ENCODE assay signal across 25 mouse cellular contexts in the genomic region with DNA sequence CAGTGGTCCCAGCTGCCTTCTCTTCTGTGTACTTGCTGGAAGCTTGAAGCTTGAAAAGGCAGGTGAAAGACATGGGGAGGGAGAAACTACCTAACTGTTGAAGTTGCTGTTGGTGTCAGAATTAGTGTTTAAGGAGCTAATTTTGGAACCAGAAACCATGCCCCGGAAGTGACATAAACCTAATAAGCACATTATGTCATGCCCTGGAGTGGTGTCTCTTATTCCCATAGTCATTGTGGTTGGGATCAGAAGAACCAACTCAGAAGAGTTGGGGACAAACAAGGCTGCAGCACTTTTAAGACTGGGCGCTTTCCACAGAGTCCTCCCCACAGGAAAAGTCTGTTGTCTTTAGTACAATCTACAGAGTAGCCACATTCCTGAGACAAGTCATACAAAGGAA.
DNase-seq lines count a peak whose midpoint lies in the region; ATAC-seq and TF ChIP-seq lines count a peak whose summit lies in the region.
"Had no signal": no experiment of that assay in that cellular context is flagged by ENCODE, and none has a peak within 500 bp of the region (broad histone marks: within the 10 kb centered on the region; RNA-seq: fewer than 3 reads in every experiment).

No protein-coding gene starts in this region.

- dilution Hi-C loops in CH12.LX (cut with MboI; ENCODE audit: extremely low pct_ligation_motif_present, extremely low pct_unique_long_range_greater_than_20kb, low sequenced_read_pairs), result no loop called here

- no peak for ATAC-seq in lung, embryonic 15.5 days (ENCODE audit: borderline replicate concordance, extremely low read depth, low FRiP score, low TSS enrichment)
- ATAC-seq in common myeloid progenitor, adult 5-6 weeks (replicated peaks; ENCODE audit: low read depth, poor library complexity, severe bottlenecking), result peak; percentile 82
- no peak for ATAC-seq in limb, embryonic 13.5 days (ENCODE audit: low FRiP score, low read depth)
- ATAC-seq: forebrain, embryonic 16.5 days; midbrain, embryonic 15.5 days had no signal

- no peak for TF ChIP-seq RAD21 in CH12.LX (IDR thresholded peaks at IDR 0.05; ENCODE audit: low read depth, low read length)

- TF ChIP-seq CTCF in CH12.LX (conservative IDR thresholded peaks at IDR 0.05 in 1 of 2, IDR thresholded peaks at IDR 0.05 in 1 of 2; ENCODE audit: low read depth in 2 of 2, low read length in 2 of 2), result no peak

- no peak overlapping the region for H3K4me2 ChIP-seq in lung, embryonic 15.5 days
- no peak overlapping the region for H3K4me2 ChIP-seq in CH12.LX (ENCODE audit: insufficient read depth, low read depth, poor library complexity, severe bottlenecking)
- H3K4me2 ChIP-seq in limb, embryonic 13.5 days (replicated peaks), result no peak overlapping the region
- H3K4me2 ChIP-seq: heart, embryonic 13.5 days; hindbrain, embryonic 15.5 days; midbrain, embryonic 15.5 days; neural tube, embryonic 13.5 days had no signal

- 0 out of 2 replicates have a peak, but pooled peaks have one; percentile 20 for TF ChIP-seq EP300 in CH12.LX (IDR thresholded peaks at IDR 0.05; ENCODE audit: low read length)

- peaks cover 42% of the 10 kb centered on the region for H3K4me1 ChIP-seq in lung, embryonic 15.5 days
- peaks cover 6 to 55% of the 10 kb centered on the region in 2 experiments; a peak in 3 of 4 replicates for H3K4me1 ChIP-seq in CH12.LX (ENCODE audit: control insufficient read depth in 1 of 2, insufficient read depth in 2 of 2)
- H3K4me1 ChIP-seq in limb, embryonic 13.5 days, result peaks cover 67% of the 10 kb centered on the region
- H3K4me1 ChIP-seq: hindbrain, embryonic 15.5 days had no signal

- peak overlapping the region; percentile 87 for H3K27ac ChIP-seq in lung, embryonic 15.5 days
- no peak overlapping the region for H3K27ac ChIP-seq in CH12.LX (ENCODE audit: insufficient read depth, low read depth)
- peak overlapping the region; percentile 1; the same call in 1 of the 2 replicates for H3K27ac ChIP-seq in limb, embryonic 13.5 days
- H3K27ac ChIP-seq: forebrain, embryonic 10.5 days; hindbrain, embryonic 15.5 days; midbrain, embryonic 15.5 days; neural tube, embryonic 13.5 days; stomach, postnatal 0 days had no signal

- no peak for DNase-seq in lung, postnatal 10 days
- peak; percentile 35 for DNase-seq in CH12.LX (ENCODE audit: extremely low read depth)
- no peak for DNase-seq in right cerebral cortex, adult 18-20 months
- no peak for DNase-seq in urinary bladder, postnatal 10 days (ENCODE audit: low spot score)
- DNase-seq in thymus, postnatal 36 days, result no peak
- DNase-seq: adrenal gland, postnatal 10 days; cerebellum, adult 8-10 months; cerebellum, postnatal 36 days; gastrocnemius, postnatal 10 days; heart, adult 18-20 months; heart, postnatal 14 days; kidney, adult 2 months; kidney, postnatal 10 days; right cerebral cortex, postnatal 4 days; thymus, adult 2 months had no signal

- TF ChIP-seq POLR2A in CH12.LX (IDR thresholded peaks at IDR 0.05; ENCODE audit: low read depth, low read length), result no peak

- H3K4me3 ChIP-seq in lung, embryonic 15.5 days, result no peak overlapping the region
- H3K4me3 ChIP-seq in CH12.LX (replicated peaks in 1 of 3; ENCODE audit: low read depth in 2 of 3, low read length in 2 of 3, poor library complexity in 1 of 3), result no peak overlapping the region
- no peak overlapping the region for H3K4me3 ChIP-seq in limb, embryonic 13.5 days
- H3K4me3 ChIP-seq: forebrain, embryonic 10.5 days; heart, embryonic 13.5 days; hindbrain, embryonic 15.5 days; midbrain, embryonic 15.5 days; neural tube, embryonic 13.5 days had no signal

- H3K36me3 ChIP-seq in lung, embryonic 15.5 days, result no peaks in the 10 kb centered on the region
- peaks cover 0 to 33% of the 10 kb centered on the region in 2 experiments for H3K36me3 ChIP-seq in CH12.LX (replicated peaks in 1 of 2; ENCODE audit: control insufficient read depth in 1 of 2, insufficient read depth in 1 of 2, low read length in 1 of 2)
- H3K36me3 ChIP-seq in limb, embryonic 13.5 days, result no peaks in the 10 kb centered on the region; the same call in 1 of the 2 replicates
- H3K36me3 ChIP-seq: midbrain, embryonic 15.5 days had no signal

- in situ Hi-C loops in CH12.LX (cut with MboI; ENCODE audit: low pct_ligation_motif_present, low pct_unique_long_range_greater_than_20kb, low sequenced_read_pairs), result loop anchor here (10.0 kb wide), 1 partner anchor 116 kb away; the partner anchor contains the start of gene Tgfb3

- 52% methylated on average over 2 of the region's 2 CpGs for WGBS in lung, embryonic 15.5 days
- WGBS in limb, embryonic 13.5 days, result 70% methylated on average over 2 of the region's 2 CpGs

- H3K27me3 ChIP-seq in lung, embryonic 15.5 days, result no peaks in the 10 kb centered on the region
- H3K27me3 ChIP-seq in CH12.LX (replicated peaks), result no peaks in the 10 kb centered on the region
- no peaks in the 10 kb centered on the region for H3K27me3 ChIP-seq in limb, embryonic 13.5 days
- H3K27me3 ChIP-seq: heart, embryonic 13.5 days; hindbrain, embryonic 15.5 days; midbrain, embryonic 15.5 days; neural tube, embryonic 13.5 days had no signal

- no peak overlapping the region for H3K9ac ChIP-seq in lung, embryonic 15.5 days
- no peak overlapping the region for H3K9ac ChIP-seq in CH12.LX (ENCODE audit: insufficient read depth, low read depth)
- no peak overlapping the region for H3K9ac ChIP-seq in limb, embryonic 13.5 days
- H3K9ac ChIP-seq: heart, embryonic 13.5 days; hindbrain, embryonic 15.5 days; midbrain, embryonic 15.5 days; neural tube, embryonic 13.5 days had no signal

- H3K79me2 ChIP-seq in CH12.LX (replicated peaks; ENCODE audit: control insufficient read depth, extremely low read depth, insufficient read depth, poor library complexity, severe bottlenecking), result no peaks in the 10 kb centered on the region

- no peaks in the 10 kb centered on the region for H3K9me3 ChIP-seq in lung, embryonic 15.5 days
- no peaks in the 10 kb centered on the region for H3K9me3 ChIP-seq in CH12.LX (replicated peaks; ENCODE audit: low read length)
- H3K9me3 ChIP-seq in limb, embryonic 13.5 days, result no peaks in the 10 kb centered on the region
- H3K9me3 ChIP-seq: forebrain, embryonic 10.5 days; heart, embryonic 13.5 days; hindbrain, embryonic 15.5 days; midbrain, embryonic 15.5 days; neural tube, embryonic 13.5 days had no signal

TF ChIP-seq in CH12.LX, 34 proteins besides CTCF, POLR2A, EP300 and RAD21:
- TF ChIP-seq IRF4 (IDR thresholded peaks at IDR 0.05; ENCODE audit: low read depth, low read length), result no peak; the same call in 1 of the 2 replicates
- 0 out of 2 replicates have a peak, but pooled peaks have one; percentile 8 for TF ChIP-seq BHLHE40 (IDR thresholded peaks at IDR 0.05; ENCODE audit: low read depth, low read length)
- TF ChIP-seq MAZ (IDR thresholded peaks at IDR 0.05; ENCODE audit: low read depth, low read length), result no peak
- peak; percentile 58 for TF ChIP-seq ETS1 (conservative IDR thresholded peaks at IDR 0.05; ENCODE audit: low read depth, low read length)
- no peak for TF ChIP-seq UBTF (IDR thresholded peaks at IDR 0.05; ENCODE audit: low read depth, low read length)
- TF ChIP-seq MEF2A (IDR thresholded peaks at IDR 0.05; ENCODE audit: borderline replicate concordance, low read depth, low read length), result peak; percentile 89
- no peak for TF ChIP-seq JUN (IDR thresholded peaks at IDR 0.05; ENCODE audit: insufficient read depth, low read depth, low read length)
- no peak for TF ChIP-seq HCFC1 (IDR thresholded peaks at IDR 0.05; ENCODE audit: low read depth, low read length)
- TF ChIP-seq KAT2A (IDR thresholded peaks at IDR 0.05; ENCODE audit: insufficient replicate concordance, low read length), result no peak
- 0 out of 2 replicates have a peak, but pooled peaks have one; percentile 26 for TF ChIP-seq JUND (conservative IDR thresholded peaks at IDR 0.05; ENCODE audit: low read depth, low read length)
TF ChIP-seq in CH12.LX: peak in this region for 4.
